18 mouse cellular contexts compared by ENCODE assay signal in genomic region chr2:68937833-68938232, GRCm38 (mm10).
"Had no signal": no experiment of that assay in that cellular context is flagged by ENCODE, and none has a peak within 500 bp of the region (broad histone marks: within the 10 kb centered on the region; RNA-seq: fewer than 3 reads in every experiment).

No protein-coding gene starts in this region.

- DNase-seq: lung, adult 18-20 months; lung, embryonic 14.5 days; lung, postnatal 10 days; lung, postnatal 4 days; midbrain, embryonic 14.5 days; retina, postnatal 1 day; right cerebral cortex, adult 18-20 months; right cerebral cortex, postnatal 25 days; right cerebral cortex, postnatal 4 days; spleen, adult 18-20 months; thymus, adult 2 months; thymus, postnatal 25 days; thymus, postnatal 4 days had no signal

- ATAC-seq: midbrain, embryonic 16.5 days had no signal

- H3K27me3 ChIP-seq: midbrain, embryonic 12.5 days; neural tube, embryonic 13.5 days; neural tube, embryonic 15.5 days had no signal

- H3K36me3 ChIP-seq: midbrain, embryonic 12.5 days; neural tube, embryonic 15.5 days had no signal

- H3K4me1 ChIP-seq: midbrain, embryonic 12.5 days; neural tube, embryonic 13.5 days; neural tube, embryonic 15.5 days had no signal

- H3K9me3 ChIP-seq: neural tube, embryonic 13.5 days; neural tube, embryonic 15.5 days had no signal

- H3K4me3 ChIP-seq: midbrain, embryonic 12.5 days; myocyte; neural tube, embryonic 13.5 days; neural tube, embryonic 15.5 days had no signal

- H3K9ac ChIP-seq: lung, embryonic 14.5 days; midbrain, embryonic 12.5 days; neural tube, embryonic 13.5 days; neural tube, embryonic 15.5 days had no signal

- H3K4me2 ChIP-seq: lung, embryonic 14.5 days; midbrain, embryonic 12.5 days; neural tube, embryonic 13.5 days; neural tube, embryonic 15.5 days had no signal

- H3K27ac ChIP-seq: midbrain, embryonic 12.5 days; neural tube, embryonic 13.5 days; neural tube, embryonic 15.5 days had no signal
